Mouse (Mus musculus) urinary bladder, adult 2 months (tissue): ENCODE measurements around the gene Banf1. TPM values are rescaled to one million over a fixed set of nuclear protein-coding genes. Genes with fewer than 3 reads are reported as not detected.

Experiments used
- polyA plus RNA-seq: library from polyadenylated mRNA; depleted of rRNA; stranded (reverse); fragments of >200 nt; gene quantifications from 2 replicates; pipeline ENCODE4 v1.2.3, GENCODE M21; 2012; rRNA removed

Gene Banf1
- polyA plus RNA-seq, 1 experiment, result 147 TPM

Other genes with a start within 250 kb of the Banf1 start
- 28.0 and 30.5 TPM in 2 replicates for gene Klc2, start 248.6 kb downstream of the Banf1 start, polyA plus RNA-seq
- gene Pacs1, start 94.0 kb downstream of the Banf1 start, polyA plus RNA-seq, result 16.3 and 22.6 TPM in 2 replicates
- 97.3 and 108 TPM in 2 replicates for gene Sf3b2, start 71.7 kb downstream of the Banf1 start, polyA plus RNA-seq
- 0.03 and 0.04 TPM in 2 replicates for gene Gal3st3, start 68.8 kb downstream of the Banf1 start, polyA plus RNA-seq
- gene Catsper1, start 31.4 kb downstream of the Banf1 start, polyA plus RNA-seq, result not detected in 2 replicates
- 3.6 and 4.4 TPM in 2 replicates for gene Cst6, start 17.6 kb downstream of the Banf1 start, polyA plus RNA-seq
- gene Eif1ad, start 427 bp downstream of the Banf1 start, polyA plus RNA-seq, result 24.4 and 26.8 TPM in 2 replicates
- 36.7 and 51.4 TPM in 2 replicates for gene Sart1, start 21.5 kb upstream of the Banf1 start, polyA plus RNA-seq
- not detected in 2 replicates for gene Tsga10ip, start 35.4 kb upstream of the Banf1 start, polyA plus RNA-seq
- gene Drap1, start 57.8 kb upstream of the Banf1 start, polyA plus RNA-seq, result 228 and 236 TPM in 2 replicates
- 65.3 and 68.9 TPM in 2 replicates for gene AI837181, start 58.0 kb upstream of the Banf1 start, polyA plus RNA-seq
- 0.07 TPM in 1 of 2 replicates, not detected in the other for gene Fosl1, start 80.4 kb upstream of the Banf1 start, polyA plus RNA-seq
- gene Ccdc85b, start 90.7 kb upstream of the Banf1 start, polyA plus RNA-seq, result 11.3 and 15.1 TPM in 2 replicates
- 95.7 and 122 TPM in 2 replicates for gene Fibp, start 93.4 kb upstream of the Banf1 start, polyA plus RNA-seq
- gene Ctsw, start 101.3 kb upstream of the Banf1 start, polyA plus RNA-seq, result 2.6 and 4.0 TPM in 2 replicates
- gene Efemp2, start 106.8 kb upstream of the Banf1 start, polyA plus RNA-seq, result 77.3 and 86.8 TPM in 2 replicates
- 23.3 and 32.8 TPM in 2 replicates for gene Mus81, start 121.2 kb upstream of the Banf1 start, polyA plus RNA-seq
- gene Cfl1, start 123.3 kb upstream of the Banf1 start, polyA plus RNA-seq, result 669 and 714 TPM in 2 replicates
- gene 1700020D05Rik, start 136.6 kb upstream of the Banf1 start, polyA plus RNA-seq, result 1.5 and 2.2 TPM in 2 replicates
- 33.0 and 37.7 TPM in 2 replicates for gene Snx32, start 143.4 kb upstream of the Banf1 start, polyA plus RNA-seq
- 4.7 and 5.1 TPM in 2 replicates for gene Ovol1, start 193.5 kb upstream of the Banf1 start, polyA plus RNA-seq
- 4.8 and 7.1 TPM in 2 replicates for gene Ap5b1, start 200.9 kb upstream of the Banf1 start, polyA plus RNA-seq
- gene Rnaseh2c, start 234.7 kb upstream of the Banf1 start, polyA plus RNA-seq, result 38.2 and 41.2 TPM in 2 replicates
- gene Kat5, start 243.1 kb upstream of the Banf1 start, polyA plus RNA-seq, result 60.1 and 67.7 TPM in 2 replicates